Mouse (Mus musculus): Measurements from ENCODE around the gene Fcor. TPM values are rescaled to one million over a fixed set of nuclear protein-coding genes. Genes with fewer than 3 reads are reported as not detected.

Fcor gene
- 12.7 and 17.8 TPM in 2 replicates for polyA plus RNA-seq (2015; fragmentation: Nextera tagmentation; extraction: Ambion mirVana)

GRCm38 (mm10) chr8:3671980-3672491 lies at the start of gene Fcor:
TSS of gene Fcor (minus strand) at chr8:3672362.
- ATAC-seq (ENCODE audit: low read depth) = peak; percentile 88
- H3K9ac ChIP-seq = peak within 1 kb of the TSS; percentile 72
- H3K27ac ChIP-seq (replicated peaks) = peak within 1 kb of the TSS; percentile 76
- H3K27me3 ChIP-seq = no peaks in the 10 kb centered on the region
- no peaks in the 10 kb centered on the region for H3K36me3 ChIP-seq
- no peaks in the 10 kb centered on the region for H3K9me3 ChIP-seq
- H3K4me2 ChIP-seq = peak within 1 kb of the TSS; percentile 58
- 1% methylated on average over 23 of the region's 23 CpGs for WGBS
- peaks cover 12% of the 10 kb centered on the region for H3K4me1 ChIP-seq (replicated peaks)
- peak within 1 kb of the TSS; percentile 50 for H3K4me3 ChIP-seq

- no peak overlapping the region for H3K4me3 ChIP-seq
- H3K9me3 ChIP-seq = no peaks in the 10 kb centered on the region
- no peak overlapping the region for H3K4me2 ChIP-seq
- no peak overlapping the region for H3K27ac ChIP-seq (replicated peaks)
- no peaks in the 10 kb centered on the region for H3K27me3 ChIP-seq
- no peak overlapping the region for H3K9ac ChIP-seq
- no peak for ATAC-seq (ENCODE audit: low read depth)
- H3K36me3 ChIP-seq = no peaks in the 10 kb centered on the region
- no peaks in the 10 kb centered on the region for H3K4me1 ChIP-seq (replicated peaks)
- WGBS = 41% methylated on average over 1 of the region's 1 CpGs
Observed at GRCm38 (mm10) chr8:3721041-3721440, 48.9 kb upstream of the Fcor start.

GRCm38 (mm10) chr8:3720551-3720950 lies 48.4 kb upstream of the Fcor start, which contains the start of gene Clec4g:
TSS of gene Clec4g (minus strand) at chr8:3720651.
- Histone ChIP-seq H3K4me1 (replicated peaks) (no peaks in the 10 kb centered on the region), H3K27ac (replicated peaks) (no peak within 1 kb of the TSS), H3K4me2 (no peak within 1 kb of the TSS), H3K4me3 (no peak within 1 kb of the TSS), H3K27me3 (no peaks in the 10 kb centered on the region), H3K9ac (no peak within 1 kb of the TSS), H3K36me3 (no peaks in the 10 kb centered on the region), H3K9me3 (no peaks in the 10 kb centered on the region)
- 80% methylated on average over 5 of the region's 5 CpGs for WGBS
- no peak for ATAC-seq (ENCODE audit: low read depth)

GRCm38 (mm10) chr8:3718559-3718958 lies 46.4 kb upstream of the Fcor start:
- H3K27ac ChIP-seq (replicated peaks) = no peak overlapping the region
- 15% methylated on average over 14 of the region's 14 CpGs for WGBS
- ATAC-seq (ENCODE audit: low read depth) = no peak

GRCm38 (mm10) chr8:3717321-3717954 lies 45.3 kb upstream of the Fcor start:
- H3K27me3 ChIP-seq = no peaks in the 10 kb centered on the region
- H3K27ac ChIP-seq (replicated peaks) = no peak overlapping the region
- no peak for ATAC-seq (ENCODE audit: low read depth)
- WGBS = 86% methylated on average over 12 of the region's 12 CpGs
- H3K9me3 ChIP-seq = no peaks in the 10 kb centered on the region
- H3K4me1 ChIP-seq (replicated peaks) = no peaks in the 10 kb centered on the region
- H3K36me3 ChIP-seq = no peaks in the 10 kb centered on the region
- H3K4me2 ChIP-seq = no peak overlapping the region
- no peak overlapping the region for H3K9ac ChIP-seq
- no peak overlapping the region for H3K4me3 ChIP-seq

More at GRCm38 (mm10) chr8:3718559-3718958, 46.4 kb upstream of the Fcor start:
- Histone ChIP-seq H3K9me3 (no peaks in the 10 kb centered on the region), H3K4me3 (no peak overlapping the region), H3K27me3 (no peaks in the 10 kb centered on the region), H3K4me1 (replicated peaks) (no peaks in the 10 kb centered on the region), H3K4me2 (no peak overlapping the region), H3K36me3 (no peaks in the 10 kb centered on the region), H3K9ac (no peak overlapping the region)

GRCm38 (mm10) chr8:3711646-3712045 lies 39.5 kb upstream of the Fcor start:
- ATAC-seq (ENCODE audit: low read depth) = no peak
- H3K9ac ChIP-seq = no peak overlapping the region
- no peak overlapping the region for H3K27ac ChIP-seq (replicated peaks)
- H3K36me3 ChIP-seq = no peaks in the 10 kb centered on the region
- no peak overlapping the region for H3K4me3 ChIP-seq
- WGBS = 68% methylated on average over 2 of the region's 2 CpGs
- H3K9me3 ChIP-seq = no peaks in the 10 kb centered on the region
- no peaks in the 10 kb centered on the region for H3K4me1 ChIP-seq (replicated peaks)
- H3K27me3 ChIP-seq = no peaks in the 10 kb centered on the region
- H3K4me2 ChIP-seq = no peak overlapping the region

- no peak overlapping the region for H3K4me3 ChIP-seq
- H3K4me2 ChIP-seq = no peak overlapping the region
- no peaks in the 10 kb centered on the region for H3K36me3 ChIP-seq
- H3K9me3 ChIP-seq = no peaks in the 10 kb centered on the region
- H3K27ac ChIP-seq (replicated peaks) = no peak overlapping the region
- H3K4me1 ChIP-seq (replicated peaks) = no peaks in the 10 kb centered on the region
- WGBS = 83% methylated on average over 3 of the region's 3 CpGs
- H3K27me3 ChIP-seq = no peaks in the 10 kb centered on the region
- no peak for ATAC-seq (ENCODE audit: low read depth)
- H3K9ac ChIP-seq = no peak overlapping the region
Observed at GRCm38 (mm10) chr8:3710312-3710711, 38.1 kb upstream of the Fcor start.

GRCm38 (mm10) chr8:3707611-3708010 lies 35.4 kb upstream of the Fcor start:
- Histone ChIP-seq H3K27me3 (no peaks in the 10 kb centered on the region), H3K4me2 (no peak overlapping the region), H3K9me3 (no peaks in the 10 kb centered on the region), H3K36me3 (no peaks in the 10 kb centered on the region), H3K4me1 (replicated peaks) (no peaks in the 10 kb centered on the region), H3K27ac (replicated peaks) (no peak overlapping the region), H3K4me3 (no peak overlapping the region), H3K9ac (no peak overlapping the region)
- no peak for ATAC-seq (ENCODE audit: low read depth)
- 77% methylated on average over 7 of the region's 7 CpGs for WGBS

- no peak for ATAC-seq (ENCODE audit: low read depth)
- Histone ChIP-seq H3K4me1 (replicated peaks) (no peaks in the 10 kb centered on the region), H3K9ac (no peak overlapping the region), H3K27ac (replicated peaks) (no peak overlapping the region), H3K36me3 (no peaks in the 10 kb centered on the region), H3K27me3 (no peaks in the 10 kb centered on the region), H3K9me3 (no peaks in the 10 kb centered on the region), H3K4me2 (no peak overlapping the region), H3K4me3 (no peak overlapping the region)
- 59% methylated on average over 4 of the region's 4 CpGs for WGBS
Observed at GRCm38 (mm10) chr8:3705711-3706110, 33.5 kb upstream of the Fcor start.

GRCm38 (mm10) chr8:3701491-3701890 lies 29.3 kb upstream of the Fcor start:
- ATAC-seq (ENCODE audit: low read depth) = no peak
- no peak overlapping the region for H3K27ac ChIP-seq (replicated peaks)
- no peaks in the 10 kb centered on the region for H3K4me1 ChIP-seq (replicated peaks)
- no peaks in the 10 kb centered on the region for H3K27me3 ChIP-seq
- WGBS = 97% methylated on average over 1 of the region's 1 CpGs
- H3K36me3 ChIP-seq = no peaks in the 10 kb centered on the region
- no peak overlapping the region for H3K9ac ChIP-seq
- no peak overlapping the region for H3K4me3 ChIP-seq
- H3K4me2 ChIP-seq = no peak overlapping the region
- no peaks in the 10 kb centered on the region for H3K9me3 ChIP-seq

GRCm38 (mm10) chr8:3694121-3694520 lies 22.0 kb upstream of the Fcor start, which contains the start of gene Fcer2a:
TSS of gene Fcer2a (minus strand) at chr8:3694175.
- H3K4me3 ChIP-seq = no peak within 1 kb of the TSS
- ATAC-seq (ENCODE audit: low read depth) = no peak
- no peak within 1 kb of the TSS for H3K9ac ChIP-seq
- no peaks in the 10 kb centered on the region for H3K27me3 ChIP-seq
- H3K36me3 ChIP-seq = no peaks in the 10 kb centered on the region
- no peaks in the 10 kb centered on the region for H3K9me3 ChIP-seq
- no peak within 1 kb of the TSS for H3K4me2 ChIP-seq
- no peak within 1 kb of the TSS for H3K27ac ChIP-seq (replicated peaks)
- WGBS = 85% methylated on average over 3 of the region's 3 CpGs
- H3K4me1 ChIP-seq (replicated peaks) = no peaks in the 10 kb centered on the region

GRCm38 (mm10) chr8:3690774-3691173 lies 18.6 kb upstream of the Fcor start:
- no peaks in the 10 kb centered on the region for H3K4me1 ChIP-seq (replicated peaks)
- no peak for ATAC-seq (ENCODE audit: low read depth)
- H3K27ac ChIP-seq (replicated peaks) = no peak overlapping the region
- H3K9me3 ChIP-seq = no peaks in the 10 kb centered on the region
- no peak overlapping the region for H3K4me2 ChIP-seq
- no peak overlapping the region for H3K9ac ChIP-seq
- H3K4me3 ChIP-seq = no peak overlapping the region
- WGBS = 77% methylated on average over 3 of the region's 3 CpGs
- no peaks in the 10 kb centered on the region for H3K27me3 ChIP-seq
- no peaks in the 10 kb centered on the region for H3K36me3 ChIP-seq

- no peak overlapping the region for H3K27ac ChIP-seq (replicated peaks)
- H3K9me3 ChIP-seq = no peaks in the 10 kb centered on the region
- H3K4me2 ChIP-seq = no peak overlapping the region
- no peak overlapping the region for H3K4me3 ChIP-seq
- peaks cover 11% of the 10 kb centered on the region; the same call in 1 of the 2 replicates for H3K36me3 ChIP-seq
- H3K27me3 ChIP-seq = no peaks in the 10 kb centered on the region
- H3K9ac ChIP-seq = no peak overlapping the region
- H3K4me1 ChIP-seq (replicated peaks) = no peaks in the 10 kb centered on the region
- no peak for ATAC-seq (ENCODE audit: low read depth)
- WGBS = 83% methylated on average over 6 of the region's 6 CpGs
Observed at GRCm38 (mm10) chr8:3687537-3687936, 15.4 kb upstream of the Fcor start.
